In the genomic region with DNA sequence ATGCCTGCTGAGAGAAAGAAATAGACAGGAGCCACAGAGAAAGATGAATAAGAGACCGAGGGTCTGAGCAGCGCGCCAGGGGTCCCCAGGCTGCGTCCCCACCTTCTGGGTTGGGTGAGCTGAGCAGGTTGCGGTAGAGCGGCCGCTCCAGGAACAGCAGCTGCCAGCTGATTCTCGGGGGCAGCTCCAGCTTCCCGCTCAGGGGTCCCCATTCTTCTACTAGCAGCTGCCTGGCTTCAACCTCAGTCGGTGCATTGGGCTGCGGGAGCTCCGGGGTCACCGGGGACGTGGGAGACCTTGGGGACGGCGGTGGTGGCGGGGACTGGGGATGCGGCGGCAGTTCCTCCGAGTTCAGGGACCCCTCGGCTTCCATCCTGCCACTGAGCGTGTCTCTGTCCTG, we compare ENCODE assay signal across 10 mouse cellular contexts. TPM values are rescaled to one million over a fixed set of nuclear protein-coding genes. Genes with fewer than 3 reads are reported as not detected.
DNase-seq lines count a peak whose midpoint lies in the region; ATAC-seq and TF ChIP-seq lines count a peak whose summit lies in the region.
"Had no signal": no experiment of that assay in that cellular context is flagged by ENCODE, and none has a peak within 500 bp of the region (broad histone marks: within the 10 kb centered on the region; RNA-seq: fewer than 3 reads in every experiment).

No protein-coding gene starts in this region.

- no peak for TF ChIP-seq CTCF in brain, embryonic 14.5 days (IDR thresholded peaks at IDR 0.05; ENCODE audit: borderline replicate concordance, extremely low read depth, insufficient read depth, insufficient read length)

- no peak for TF ChIP-seq POLR2A in brain, embryonic 14.5 days (IDR thresholded peaks at IDR 0.05; ENCODE audit: borderline replicate concordance, extremely low read depth, insufficient read depth, insufficient read length, poor library complexity, severe bottlenecking)

- DNase-seq in heart, postnatal 25 days (ENCODE audit: low spot score): no peak
- peak; percentile 14 for DNase-seq in brain, embryonic 14.5 days (ENCODE audit: low read depth)
- peak; percentile 86 for DNase-seq in midbrain, embryonic 11.5 days (ENCODE audit: low spot score, missing footprints)
- DNase-seq in right cerebral cortex, postnatal 14 days: no peak
- no peak for DNase-seq in spleen, postnatal 36 days (ENCODE audit: low spot score in 2 of 2)
- no peak for DNase-seq in cerebellum, adult 9-10 months

- H3K36me3 ChIP-seq in heart, embryonic 16.5 days (ENCODE audit: control insufficient read depth, insufficient read depth): no peaks in the 10 kb centered on the region
- H3K36me3 ChIP-seq in hindbrain, embryonic 12.5 days: no peaks in the 10 kb centered on the region
- H3K36me3 ChIP-seq in midbrain, embryonic 11.5 days (ENCODE audit: control insufficient read depth, insufficient read depth, low read length): no peaks in the 10 kb centered on the region

- H3K27me3 ChIP-seq in heart, embryonic 16.5 days (ENCODE audit: control insufficient read depth, insufficient read depth, low read length): peaks cover 41% of the 10 kb centered on the region
- H3K27me3 ChIP-seq in hindbrain, embryonic 12.5 days: peaks cover 52% of the 10 kb centered on the region
- peaks cover 18% of the 10 kb centered on the region for H3K27me3 ChIP-seq in midbrain, embryonic 11.5 days (ENCODE audit: control insufficient read depth, insufficient read depth, low read length)

- H3K9me3 ChIP-seq in heart, embryonic 16.5 days (replicated peaks; ENCODE audit: control insufficient read depth, low read length): no peaks in the 10 kb centered on the region
- H3K9me3 ChIP-seq in hindbrain, embryonic 12.5 days (replicated peaks): no peaks in the 10 kb centered on the region
- no peaks in the 10 kb centered on the region for H3K9me3 ChIP-seq in midbrain, embryonic 11.5 days (ENCODE audit: control insufficient read depth, low read length)

- no peak overlapping the region for H3K9ac ChIP-seq in heart, embryonic 16.5 days (ENCODE audit: low read length)
- H3K9ac ChIP-seq in hindbrain, embryonic 12.5 days: peak overlapping the region; percentile 39; the same call in 1 of the 2 replicates
- peak overlapping the region; percentile 42 for H3K9ac ChIP-seq in midbrain, embryonic 11.5 days (ENCODE audit: low read length)

- H3K4me1 ChIP-seq in heart, embryonic 16.5 days (ENCODE audit: control insufficient read depth, insufficient read depth, low read length): 0 out of 2 replicates have a peak, but pooled peaks cover 3% of the 10 kb centered on the region
- H3K4me1 ChIP-seq in hindbrain, embryonic 12.5 days: peaks cover 23% of the 10 kb centered on the region
- H3K4me1 ChIP-seq in midbrain, embryonic 11.5 days (ENCODE audit: control insufficient read depth, insufficient read depth, low read length): peaks cover 15% of the 10 kb centered on the region

- no peak for ATAC-seq in heart, embryonic 16.5 days (replicated peaks; ENCODE audit: extremely low read depth, insufficient read depth, low FRiP score)
- no peak for ATAC-seq in hindbrain, embryonic 12.5 days (ENCODE audit: low FRiP score)
- no peak for ATAC-seq in midbrain, embryonic 11.5 days (ENCODE audit: low FRiP score)

- intact Hi-C loops in heart, postnatal 25 days (cut with DNase I): no loop called here

- H3K4me2 ChIP-seq in heart, embryonic 16.5 days (ENCODE audit: low read depth, low read length): peak overlapping the region; percentile 54
- H3K4me2 ChIP-seq in hindbrain, embryonic 12.5 days (replicated peaks): peak overlapping the region; percentile 51
- H3K4me2 ChIP-seq in midbrain, embryonic 11.5 days: peak overlapping the region; percentile 55

- peak overlapping the region; percentile 18; the same call in 1 of the 2 replicates for H3K4me3 ChIP-seq in heart, embryonic 16.5 days (ENCODE audit: low read length)
- peak overlapping the region; percentile 29 for H3K4me3 ChIP-seq in hindbrain, embryonic 12.5 days
- H3K4me3 ChIP-seq in midbrain, embryonic 11.5 days (ENCODE audit: low read depth, low read length): peak overlapping the region; percentile 15

- no peak overlapping the region for H3K27ac ChIP-seq in heart, embryonic 16.5 days (ENCODE audit: low read length)
- H3K27ac ChIP-seq in hindbrain, embryonic 12.5 days: no peak overlapping the region
- H3K27ac ChIP-seq in midbrain, embryonic 11.5 days (ENCODE audit: low read depth, low read length): no peak overlapping the region

- 2% methylated on average over 22 of the region's 22 CpGs for WGBS in heart, embryonic 16.5 days
- WGBS in hindbrain, embryonic 12.5 days: 1% methylated on average over 22 of the region's 22 CpGs
- WGBS in midbrain, embryonic 11.5 days: 1% methylated on average over 22 of the region's 22 CpGs

RNA-seq across cellular contexts. Expression of a gene that starts 0.4 kb away (rescaled TPM):
- not detected in 2 replicates for polyA plus RNA-seq in heart, embryonic 16.5 days (2015; fragmentation: Nextera tagmentation; extraction: Ambion mirVana)
- total RNA-seq in heart, postnatal 25 days (2021): not detected
- polyA plus RNA-seq in brain, embryonic 14.5 days (2012; rRNA removed): 0.08 and 0.11 TPM in 2 replicates
- not detected in 2 replicates for polyA plus RNA-seq in hindbrain, embryonic 12.5 days (2016; fragmentation: Nextera tagmentation; extraction: Ambion mirVana)
- polyA plus RNA-seq in midbrain, embryonic 11.5 days (2014; fragmentation: Nextera tagmentation; extraction: Ambion mirVana): not detected in 2 replicates
- total RNA-seq: CH12.LX; hematopoietic stem cell, adult 5-6 weeks had no signal

RNA-seq across cellular contexts. Expression of a gene that starts 6.0 kb away (rescaled TPM):
- polyA plus RNA-seq in heart, embryonic 16.5 days (2015; fragmentation: Nextera tagmentation; extraction: Ambion mirVana): not detected in 2 replicates
- total RNA-seq in heart, postnatal 25 days (2021): not detected
- not detected in 2 replicates for polyA plus RNA-seq in brain, embryonic 14.5 days (2012; rRNA removed)
- not detected in 2 replicates for polyA plus RNA-seq in hindbrain, embryonic 12.5 days (2016; fragmentation: Nextera tagmentation; extraction: Ambion mirVana)
- not detected in 2 replicates for polyA plus RNA-seq in midbrain, embryonic 11.5 days (2014; fragmentation: Nextera tagmentation; extraction: Ambion mirVana)
- total RNA-seq: CH12.LX; hematopoietic stem cell, adult 5-6 weeks had no signal

RNA-seq across cellular contexts. Expression of a gene that starts 24.0 kb away (rescaled TPM):
- not detected in 2 replicates for polyA plus RNA-seq in heart, embryonic 16.5 days (2015; fragmentation: Nextera tagmentation; extraction: Ambion mirVana)
- total RNA-seq in heart, postnatal 25 days (2021): not detected
- polyA plus RNA-seq in brain, embryonic 14.5 days (2012; rRNA removed): not detected in 2 replicates
- polyA plus RNA-seq in hindbrain, embryonic 12.5 days (2016; fragmentation: Nextera tagmentation; extraction: Ambion mirVana): not detected in 2 replicates
- polyA plus RNA-seq in midbrain, embryonic 11.5 days (2014; fragmentation: Nextera tagmentation; extraction: Ambion mirVana): not detected in 2 replicates
- total RNA-seq: CH12.LX; hematopoietic stem cell, adult 5-6 weeks had no signal

RNA-seq across cellular contexts. Expression of a gene that starts 36.4 kb away (rescaled TPM):
- polyA plus RNA-seq in heart, embryonic 16.5 days (2015; fragmentation: Nextera tagmentation; extraction: Ambion mirVana): not detected in 2 replicates
- total RNA-seq in heart, postnatal 25 days (2021): not detected
- not detected in 2 replicates for polyA plus RNA-seq in brain, embryonic 14.5 days (2012; rRNA removed)
- polyA plus RNA-seq in hindbrain, embryonic 12.5 days (2016; fragmentation: Nextera tagmentation; extraction: Ambion mirVana): not detected in 2 replicates
- not detected in 2 replicates for polyA plus RNA-seq in midbrain, embryonic 11.5 days (2014; fragmentation: Nextera tagmentation; extraction: Ambion mirVana)
- total RNA-seq: CH12.LX; hematopoietic stem cell, adult 5-6 weeks had no signal

RNA-seq across cellular contexts. Expression of a gene that starts 51.3 kb away (rescaled TPM):
- 16.0 and 20.6 TPM in 2 replicates for polyA plus RNA-seq in heart, embryonic 16.5 days (2015; fragmentation: Nextera tagmentation; extraction: Ambion mirVana)
- total RNA-seq in heart, postnatal 25 days (2021): 10 to 100 TPM; 22.6 to 22.8 TPM
- 83.9 and 92.0 TPM in 2 replicates for polyA plus RNA-seq in brain, embryonic 14.5 days (2012; rRNA removed)
- 35.6 and 38.6 TPM in 2 replicates for polyA plus RNA-seq in hindbrain, embryonic 12.5 days (2016; fragmentation: Nextera tagmentation; extraction: Ambion mirVana)
- 23.8 and 27.8 TPM in 2 replicates for polyA plus RNA-seq in midbrain, embryonic 11.5 days (2014; fragmentation: Nextera tagmentation; extraction: Ambion mirVana)

Comparison
In these comparisons a context has a peak if more than half of its experiments do, and no peak if none do; other contexts are left out.
1. DNase-seq: peak in brain, embryonic 14.5 days (single experiment) and midbrain, embryonic 11.5 days (single experiment); none in heart, postnatal 25 days (single experiment), right cerebral cortex, postnatal 14 days (single experiment), spleen, postnatal 36 days (0 of 2) and cerebellum, adult 9-10 months (single experiment).
2. Peak in every context shown above with its lines, with median percentiles within 50 percentile points of each other: H3K4me2 ChIP-seq and H3K4me3 ChIP-seq.